Mouse (Mus musculus) left cerebral cortex, postnatal 10 days (tissue): ENCODE measurements around the gene Tor1b. TPM values are rescaled to one million over a fixed set of nuclear protein-coding genes. Genes with fewer than 3 reads are reported as not detected.
"Not testable (repeated sequence)": the region's sequence is repeated elsewhere in the genome, so short reads cannot be mapped to it uniquely, and the experiment has no call there.

Experiments
- DNase-seq, 2 experiments: peaks; one replicate each; pipeline ENCODE4 v3.0.0; 2021 to 2022; ENCODE audit warnings: low spot score in 2 of 2, mixed read lengths in 1 of 2; ENCODE audit errors: extremely low spot score in 1 of 2
- intact Hi-C: fragments of 180-260 bp; cut with DNase I; formaldehyde crosslinking; loops from one replicate; pipeline ENCODE4 v1.15.1; 2025
- total RNA-seq, 2 experiments: library from RNA; stranded (reverse); gene quantifications; 2 replicates each; pipeline ENCODE4 v1.2.3; 2021

Gene Tor1b
- total RNA-seq = 10 to 100 TPM; 27.6 to 31.2 TPM

GRCm38 (mm10) chr2:30952824-30953490 lies at the start of gene Tor1b:
Gene Tor1b (plus strand): TSS chr2:30952959.
- peak; percentile 90 to 91 for DNase-seq
- intact Hi-C loops = no loop called here

DNA sequence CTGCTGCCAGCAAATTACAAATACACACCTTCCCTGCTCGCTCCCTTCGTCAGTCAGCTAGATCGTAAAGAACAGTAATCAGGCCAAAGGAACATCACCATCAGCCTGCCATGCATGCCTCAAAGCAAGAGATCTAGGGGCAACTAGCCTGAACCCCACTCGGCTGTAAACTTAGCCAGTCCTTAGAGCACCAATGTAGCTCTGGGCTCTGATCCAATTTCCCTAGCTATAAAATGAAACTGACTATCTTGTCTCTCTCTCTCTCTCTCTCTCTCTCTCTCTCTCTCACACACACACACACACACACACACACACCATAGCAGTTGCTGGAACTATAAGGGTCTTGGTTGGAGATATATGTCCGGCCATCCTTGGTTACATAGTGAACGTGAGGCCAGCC lies 48.5 kb upstream of the Tor1b start:
- DNase-seq = no peak
- intact Hi-C loops = no loop called here

- intact Hi-C loops = no loop called here
- no peak for DNase-seq
Observed at GRCm38 (mm10) chr2:30904991-30905390, 47.8 kb upstream of the Tor1b start.

DNA sequence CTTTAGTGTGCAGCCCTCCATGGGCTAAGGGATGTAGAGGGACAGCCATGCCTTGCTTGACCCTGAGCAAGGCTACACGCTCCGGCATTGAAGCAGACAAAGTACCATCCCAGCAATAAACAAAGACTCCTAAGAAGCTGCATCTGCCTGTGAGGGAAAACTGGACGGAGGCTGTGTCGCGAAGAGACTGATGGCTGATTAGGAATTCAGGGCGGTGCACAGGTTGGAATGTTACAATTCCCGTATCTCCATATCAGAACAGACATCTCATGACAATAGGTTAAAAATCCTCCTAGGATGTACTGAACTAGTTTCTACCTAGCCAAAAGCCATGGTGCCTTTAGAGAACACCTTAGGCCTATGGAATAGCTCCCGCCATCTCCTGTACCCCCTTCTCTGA lies 46.9 kb upstream of the Tor1b start:
- DNase-seq = no peak
- intact Hi-C loops = no loop called here

DNA sequence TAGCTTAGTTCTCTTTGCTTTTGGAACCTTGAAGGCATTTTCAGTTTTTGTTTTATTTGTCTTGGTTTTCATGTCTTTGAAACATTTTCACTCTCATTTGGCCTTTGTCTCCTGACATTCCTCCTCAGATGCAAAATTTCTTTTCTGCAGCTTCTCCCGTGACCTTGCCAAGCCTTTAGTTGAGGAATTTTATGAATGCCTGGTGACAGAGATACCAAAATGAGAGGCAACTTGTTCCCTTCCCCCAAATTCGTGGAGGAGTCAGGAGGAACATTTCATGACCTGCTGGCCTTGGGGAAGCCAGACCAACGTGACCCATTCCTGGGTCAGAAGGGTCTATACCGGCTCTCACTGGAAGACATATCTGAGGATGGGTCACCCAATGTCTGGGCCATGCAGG lies 46.1 kb upstream of the Tor1b start:
- DNase-seq = no peak
- intact Hi-C loops = no loop called here

DNA sequence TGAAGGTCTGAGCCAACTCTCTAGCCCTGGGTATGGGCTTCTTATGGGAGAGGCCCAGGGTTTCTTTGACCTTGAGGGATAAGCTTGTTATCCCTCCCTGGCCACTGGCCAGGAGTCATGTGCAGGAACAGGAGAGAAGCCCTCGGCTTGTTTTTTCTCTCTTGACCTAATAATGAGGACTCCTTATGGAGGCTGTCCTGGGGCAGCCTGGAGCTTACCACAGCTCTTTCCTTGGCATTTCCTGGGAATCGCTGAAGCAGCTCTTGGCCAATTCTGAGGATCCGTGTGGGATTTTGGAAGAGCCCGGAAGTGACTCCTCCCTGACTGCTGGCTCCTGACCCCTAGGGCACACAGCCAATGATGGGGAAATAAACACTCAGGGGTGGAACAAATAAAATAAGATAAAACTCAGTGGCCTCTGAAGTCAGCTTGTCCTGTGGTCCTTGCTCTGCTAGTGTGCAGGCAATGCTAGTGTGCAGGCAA lies 40.4 kb upstream of the Tor1b start:
- intact Hi-C loops = no loop called here
- peak in 1 of 2 experiments; percentile 79 for DNase-seq

GRCm38 (mm10) chr2:30913022-30913421 lies 39.7 kb upstream of the Tor1b start:
- intact Hi-C loops = no loop called here
- DNase-seq = no peak

GRCm38 (mm10) chr2:30914836-30915235 lies 37.9 kb upstream of the Tor1b start:
- intact Hi-C loops = no loop called here
- DNase-seq = no peak

- DNase-seq = no peak
- intact Hi-C loops = no loop called here
Observed at GRCm38 (mm10) chr2:30915376-30915775, 37.4 kb upstream of the Tor1b start.

GRCm38 (mm10) chr2:30915933-30916332 lies 36.8 kb upstream of the Tor1b start:
- DNase-seq, intact Hi-C loops: not testable (repeated sequence)

DNA sequence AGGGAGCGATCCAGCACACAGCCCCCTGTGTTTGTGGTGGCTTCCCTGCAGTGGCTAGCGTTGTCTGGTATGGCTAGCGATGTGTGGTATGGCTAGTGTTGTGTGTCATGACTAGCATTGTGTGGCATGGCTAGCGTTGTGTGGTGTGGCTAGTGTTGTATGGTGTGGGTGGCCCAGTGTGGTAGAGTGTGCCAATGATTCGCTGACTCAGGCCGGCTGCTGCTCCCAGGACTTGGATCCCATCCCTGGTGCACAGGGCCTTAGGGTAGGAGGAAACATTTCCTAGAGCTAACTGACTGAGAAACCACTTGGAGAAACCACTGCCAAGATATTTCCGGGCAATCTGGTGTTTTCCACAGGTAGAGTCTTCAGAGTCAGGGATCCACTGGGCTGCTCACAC lies 35.1 kb upstream of the Tor1b start:
- no peak for DNase-seq
- intact Hi-C loops = no loop called here

- DNase-seq = no peak
- intact Hi-C loops = no loop called here
Observed at GRCm38 (mm10) chr2:30918126-30918525, 34.6 kb upstream of the Tor1b start.

GRCm38 (mm10) chr2:30918780-30919329 lies 33.9 kb upstream of the Tor1b start:
- intact Hi-C loops = no loop called here
- no peak for DNase-seq

- DNase-seq = no peak
- intact Hi-C loops = no loop called here
Observed at GRCm38 (mm10) chr2:30920216-30920615, 32.5 kb upstream of the Tor1b start.

GRCm38 (mm10) chr2:30923099-30923498 lies 29.7 kb upstream of the Tor1b start:
- DNase-seq = no peak
- intact Hi-C loops = no loop called here

GRCm38 (mm10) chr2:30925181-30925580 lies 27.6 kb upstream of the Tor1b start:
- intact Hi-C loops = no loop called here
- no peak for DNase-seq

GRCm38 (mm10) chr2:30926381-30926780 lies 26.4 kb upstream of the Tor1b start:
- DNase-seq = no peak
- intact Hi-C loops = no loop called here

DNA sequence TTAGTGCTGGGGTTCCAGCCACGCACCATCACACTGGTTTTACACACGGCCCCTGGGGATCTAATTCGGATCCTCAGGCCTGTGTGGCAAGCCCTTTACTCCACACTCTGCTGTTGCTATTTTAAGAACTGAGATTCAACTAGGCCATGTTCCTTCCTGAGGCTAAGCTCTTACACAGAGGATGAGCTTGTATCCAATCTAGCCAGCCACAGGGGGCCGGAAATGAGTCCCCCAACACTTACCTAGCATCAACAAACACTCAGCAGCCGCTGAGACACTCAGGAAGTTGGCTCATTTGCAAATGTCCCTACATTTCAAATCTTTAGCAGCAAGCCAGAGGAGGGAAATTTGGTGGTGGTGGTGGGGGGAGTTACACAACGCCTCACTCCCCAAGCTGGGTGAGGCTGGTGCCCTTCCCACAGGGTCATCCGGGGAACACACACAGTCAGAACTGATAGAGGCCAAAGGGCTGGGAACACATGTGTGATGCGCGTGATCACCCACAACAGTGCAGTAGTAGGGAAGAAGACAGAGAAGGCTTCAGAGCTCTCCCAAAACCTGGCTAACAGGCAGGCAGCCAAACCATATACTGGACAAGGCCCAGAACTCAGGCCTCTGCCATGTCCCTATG lies 25.5 kb upstream of the Tor1b start:
- peak in 1 of 2 experiments; percentile 59 for DNase-seq
- intact Hi-C loops = no loop called here

GRCm38 (mm10) chr2:30927844-30928628 lies 24.7 kb upstream of the Tor1b start:
- DNase-seq = peak; percentile 73 to 88
- intact Hi-C loops = no loop called here
